Mouse (Mus musculus): ENCODE results near the gene Fem1a.
A peak's percentile ranks its signal among the peaks of the same experiment; 100 is the strongest.

The Fem1a gene

GRCm38 (mm10) chr17:56278340-56278739 lies 21.7 kb downstream of the Fem1a start:
- no peak for DNase-seq (ENCODE audit: low spot score in 2 of 2)

- no peak for DNase-seq (ENCODE audit: low spot score in 2 of 2)
These were observed 23.0 kb downstream of the Fem1a start for GRCm38 (mm10) chr17:56279481-56280155.

- no peak for DNase-seq (ENCODE audit: low spot score in 2 of 2)
These were observed 24.6 kb downstream of the Fem1a start for GRCm38 (mm10) chr17:56281193-56281592.

DNA sequence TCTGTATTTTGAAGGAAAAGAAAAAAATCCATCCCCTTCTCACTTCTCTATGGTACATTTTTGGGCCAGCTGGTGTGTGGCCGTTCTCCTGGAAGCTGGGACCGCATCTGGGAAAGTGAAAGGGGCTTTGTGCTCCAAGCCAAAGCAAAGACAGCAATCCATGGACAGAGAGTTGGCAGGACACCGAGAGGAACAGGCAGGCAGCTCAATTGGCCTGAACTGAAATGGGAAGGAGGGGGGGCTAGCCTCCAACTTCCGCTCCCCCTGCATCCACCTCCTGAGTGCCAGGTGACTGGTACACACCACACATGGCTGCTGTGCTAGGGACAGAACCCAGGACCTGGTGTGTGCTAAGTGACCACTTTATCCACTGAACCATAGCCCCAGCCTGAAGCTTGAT lies 26.2 kb downstream of the Fem1a start:
- no peak for DNase-seq (ENCODE audit: low spot score in 2 of 2)

DNA sequence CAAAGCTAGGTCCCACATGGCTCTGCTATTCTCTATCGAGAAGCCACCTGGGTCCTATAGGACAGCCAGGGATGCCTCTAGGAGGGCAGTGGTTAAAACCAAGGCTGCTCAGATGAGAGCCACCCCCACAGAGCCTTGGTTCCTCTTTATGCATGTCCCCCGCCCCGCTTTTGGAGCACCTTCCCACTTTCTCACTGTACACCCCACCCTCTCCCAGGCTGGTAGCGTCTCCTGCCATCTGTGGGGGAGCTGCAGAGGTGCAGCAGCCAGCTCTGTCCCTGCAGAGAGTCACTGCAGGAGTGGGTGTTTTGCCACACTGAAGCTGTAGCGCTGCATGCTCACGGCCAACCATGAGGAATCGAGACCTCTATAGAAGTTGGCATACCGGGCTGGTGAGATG lies 26.7 kb downstream of the Fem1a start:
- DNase-seq (ENCODE audit: low spot score in 2 of 2) = peak in 1 of 2 experiments; percentile 66

- DNase-seq (ENCODE audit: low spot score in 2 of 2) = no peak
These were observed 29.4 kb downstream of the Fem1a start for GRCm38 (mm10) chr17:56285995-56286394.

DNA sequence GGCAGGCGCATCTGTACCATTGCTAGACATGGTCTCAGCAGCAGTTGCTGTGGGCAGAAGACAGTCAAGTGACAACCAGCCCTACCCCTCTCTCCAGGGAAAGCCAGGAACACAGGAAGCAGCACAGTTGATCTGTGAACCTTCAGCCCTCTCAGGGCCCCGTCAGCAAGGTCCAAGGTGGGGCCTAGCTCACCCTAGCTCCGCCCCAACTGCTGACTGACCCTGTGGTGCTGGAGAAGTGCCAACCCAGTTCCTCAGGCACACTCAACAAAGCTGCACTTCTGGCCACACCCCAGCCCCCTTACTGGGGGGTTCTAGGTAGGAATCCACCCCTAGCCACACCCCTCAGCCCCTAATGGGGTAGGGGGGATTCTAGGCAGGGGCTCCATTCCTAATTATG lies 31.2 kb downstream of the Fem1a start:
- DNase-seq (ENCODE audit: low spot score in 2 of 2) = no peak

GRCm38 (mm10) chr17:56288866-56289265 lies 32.3 kb downstream of the Fem1a start:
- DNase-seq (ENCODE audit: low spot score in 2 of 2) = no peak

DNA sequence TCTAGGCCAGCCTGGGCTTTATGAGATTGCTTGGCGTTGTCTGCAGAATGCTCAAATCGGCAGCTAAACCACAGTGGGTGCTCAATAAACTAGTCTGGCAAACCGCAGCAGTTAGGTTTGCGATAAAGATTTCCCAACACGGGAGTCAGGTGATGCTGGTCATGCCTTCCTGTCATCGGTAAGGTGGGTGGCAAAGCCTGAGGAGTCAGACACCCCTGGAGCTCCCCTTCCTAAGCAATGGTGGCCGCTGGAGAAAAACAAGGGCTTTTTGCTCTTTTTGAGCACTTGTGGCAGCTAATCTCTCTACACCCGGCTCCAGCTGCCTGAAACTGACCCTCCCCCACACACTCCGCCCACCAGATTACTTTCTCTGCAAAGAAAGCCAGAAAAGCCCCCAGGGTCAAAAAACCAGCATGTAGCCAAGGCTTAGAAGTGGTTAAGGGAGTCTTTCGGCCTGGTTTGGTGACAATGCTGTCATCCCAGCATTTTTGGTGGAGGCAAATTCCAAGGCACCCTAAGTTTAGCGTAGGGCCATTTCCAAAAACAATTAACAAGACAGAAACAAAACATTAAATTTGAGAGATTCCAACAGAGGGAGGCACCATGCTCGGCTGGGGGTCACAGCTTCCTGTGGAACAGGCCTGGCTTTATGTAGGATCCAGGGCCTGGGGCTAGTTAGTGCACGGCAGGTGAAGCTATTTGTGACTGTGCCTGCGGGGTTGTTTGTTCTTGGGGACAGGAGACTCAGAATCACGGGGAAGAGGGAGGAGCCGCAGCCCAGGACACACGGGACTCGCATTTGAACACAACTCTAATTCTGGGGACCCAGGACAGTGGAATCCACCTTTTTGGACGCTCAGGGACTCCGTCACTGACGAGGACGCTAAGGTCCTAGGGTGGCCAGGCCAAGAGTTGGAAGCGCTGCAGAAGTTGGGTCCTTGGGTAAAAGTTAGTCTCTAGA lies 33.0 kb downstream of the Fem1a start:
- DNase-seq (ENCODE audit: low spot score in 2 of 2) = no peak

DNA sequence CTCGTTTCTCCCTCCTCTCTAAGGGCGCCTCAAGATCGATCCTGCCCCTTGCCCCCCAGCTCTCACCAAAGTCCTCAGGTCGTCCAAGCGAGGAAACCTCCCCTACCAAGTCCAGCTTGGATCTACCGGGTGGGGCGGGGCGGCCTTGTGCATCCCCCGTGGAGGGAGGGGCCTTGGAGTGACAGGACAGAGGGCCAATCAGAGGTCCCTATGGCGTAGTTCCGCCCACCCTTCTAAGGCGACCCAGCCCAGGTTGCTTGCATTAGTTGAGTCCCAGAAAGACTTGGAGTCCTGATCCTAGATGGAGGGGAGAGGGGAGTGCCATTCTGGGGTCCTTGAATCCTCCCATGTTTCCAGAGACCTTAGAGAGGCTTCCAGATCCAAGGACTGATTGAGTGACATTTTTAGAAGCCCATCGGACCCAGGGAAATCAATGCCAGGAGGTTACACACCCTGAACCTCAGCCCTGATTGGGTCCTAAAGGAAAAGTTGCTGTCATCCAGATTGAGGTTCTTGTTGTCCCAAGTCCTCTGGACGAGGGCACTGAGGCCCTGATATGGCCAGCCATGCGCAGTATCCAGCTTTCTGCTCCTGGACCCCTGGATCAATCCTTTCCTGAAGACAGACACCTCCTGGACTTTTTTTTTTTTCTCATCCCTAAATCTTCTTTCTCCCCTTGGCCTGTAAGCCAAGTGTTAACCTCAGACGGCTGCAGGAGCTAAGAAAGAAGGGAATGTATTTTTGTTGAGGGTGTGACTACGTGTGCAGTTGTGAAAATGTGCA lies 34.0 kb downstream of the Fem1a start:
- DNase-seq (ENCODE audit: low spot score in 2 of 2) = peak in 1 of 2 experiments; percentile 64

DNA sequence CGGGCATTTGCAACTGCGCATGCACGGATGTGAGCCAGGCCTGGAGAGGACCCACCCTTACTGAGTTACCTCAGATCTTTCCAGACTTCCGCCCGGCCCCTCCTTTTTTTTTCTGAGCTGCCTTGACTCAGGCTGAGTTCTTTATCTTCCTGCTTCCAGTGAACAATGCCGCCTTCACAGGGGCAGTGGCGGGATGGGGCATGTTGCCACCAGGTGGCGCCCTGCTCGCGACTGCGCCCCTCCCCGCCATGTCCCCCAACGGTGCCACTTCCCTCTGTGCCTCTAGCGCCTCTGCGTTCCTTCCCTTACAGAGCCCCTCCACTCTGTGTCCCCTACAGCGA lies 34.5 kb downstream of the Fem1a start:
- DNase-seq (ENCODE audit: low spot score in 2 of 2) = peak in 1 of 2 experiments; percentile 59

DNA sequence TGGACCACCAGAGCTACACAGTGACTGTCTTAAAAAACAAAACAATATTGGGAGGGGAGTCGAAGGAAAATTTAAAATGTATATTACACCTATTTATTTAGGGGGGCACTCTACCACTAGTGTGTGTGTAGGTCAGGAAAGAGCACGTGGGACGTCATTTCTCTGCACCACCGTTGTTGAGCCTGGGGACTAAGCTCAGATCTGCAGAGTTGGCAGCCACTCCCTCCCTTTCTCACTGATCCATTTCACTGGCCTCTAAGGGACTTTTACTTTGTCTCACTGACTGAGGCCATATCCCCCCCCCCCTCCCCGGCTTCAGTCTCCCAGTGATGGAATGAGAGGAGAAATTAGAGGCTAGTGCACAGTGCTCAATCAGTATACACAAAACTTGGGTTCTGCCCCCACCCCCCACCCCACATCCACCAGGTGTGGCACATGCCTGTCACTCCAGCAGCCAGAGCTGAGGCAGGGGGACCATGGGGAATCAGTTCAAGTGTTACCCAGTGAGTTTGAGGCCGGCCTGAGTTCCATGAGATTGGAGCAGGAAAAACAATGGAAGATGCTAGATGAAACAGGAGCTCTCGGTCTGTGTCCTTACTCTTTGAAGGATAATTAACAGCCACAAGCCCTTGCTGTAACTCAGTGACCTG lies 35.3 kb downstream of the Fem1a start:
- DNase-seq (ENCODE audit: low spot score in 2 of 2) = no peak

- DNase-seq (ENCODE audit: low spot score in 2 of 2) = no peak
These were observed 36.1 kb downstream of the Fem1a start, which contains the start of gene Plin3 for GRCm38 (mm10) chr17:56292531-56293222. Gene Plin3 (minus strand): TSS chr17:56292873.

DNA sequence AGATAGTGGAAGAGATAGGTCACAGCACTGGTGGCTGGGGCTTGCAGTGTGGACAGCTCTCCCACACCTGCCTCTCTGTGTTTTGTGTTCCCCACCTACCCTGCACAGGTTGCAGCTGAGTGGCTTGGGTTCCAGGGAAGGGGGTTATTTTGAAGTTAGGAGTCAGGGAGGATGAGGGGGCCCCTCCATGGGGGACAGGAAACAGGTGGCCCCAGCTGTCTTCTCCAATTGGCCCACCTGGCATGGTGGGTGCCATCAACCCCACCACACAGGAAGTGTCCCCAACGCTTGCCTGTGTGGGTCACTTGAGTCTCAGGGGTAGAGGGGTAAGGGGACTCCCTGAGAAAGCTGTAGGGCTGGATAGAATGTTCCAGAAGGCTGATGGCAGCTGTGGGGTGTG lies 36.7 kb downstream of the Fem1a start:
- no peak for DNase-seq (ENCODE audit: low spot score in 2 of 2)

DNA sequence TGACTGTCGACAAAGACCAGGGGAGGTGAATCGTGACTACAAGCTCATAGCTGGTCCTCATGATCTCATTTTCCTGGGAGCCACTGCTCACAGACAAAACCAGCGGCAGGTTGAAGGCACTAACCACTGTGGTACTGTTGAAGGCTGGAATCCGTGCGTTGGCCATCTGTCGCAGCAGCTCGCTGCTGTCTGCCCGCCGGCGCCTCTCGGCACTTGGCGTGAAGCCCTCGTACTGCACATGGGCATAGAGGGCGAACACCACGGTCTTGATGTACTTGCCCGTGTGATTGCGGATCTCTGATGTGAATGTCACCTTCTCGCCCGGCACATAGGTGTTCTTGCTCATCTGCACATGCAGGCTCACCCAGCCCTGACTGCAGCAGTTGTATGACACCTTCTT lies 37.6 kb downstream of the Fem1a start:
- DNase-seq (ENCODE audit: low spot score in 2 of 2) = peak in 1 of 2 experiments; percentile 49

DNA sequence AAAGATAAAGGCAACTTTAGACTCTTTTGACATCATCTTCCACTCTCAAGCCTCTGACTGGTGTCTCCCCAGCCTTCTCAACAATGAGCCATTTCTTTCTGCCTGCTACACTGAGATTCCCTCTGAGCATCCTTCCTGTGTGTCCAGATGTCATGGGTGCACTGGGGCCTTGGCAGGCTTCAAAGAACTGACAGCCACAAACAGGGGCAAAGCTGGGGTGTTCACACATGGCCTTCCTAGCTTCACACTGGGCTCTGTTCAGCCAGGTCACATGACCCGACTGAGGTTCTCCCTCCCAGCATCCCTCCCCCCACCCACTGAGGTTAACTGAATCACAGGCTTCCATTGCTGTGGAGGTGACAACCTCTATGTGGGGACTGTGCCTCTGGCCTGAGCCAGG lies 39.6 kb downstream of the Fem1a start:
- no peak for DNase-seq (ENCODE audit: low spot score in 2 of 2)

- DNase-seq (ENCODE audit: low spot score in 2 of 2) = no peak
These were observed 41.6 kb downstream of the Fem1a start for GRCm38 (mm10) chr17:56298238-56298637.

GRCm38 (mm10) chr17:56300186-56300585 lies 43.6 kb downstream of the Fem1a start, which contains the start of gene Arrdc5:
Gene Arrdc5 (minus strand): TSS chr17:56300286.
- no peak for DNase-seq (ENCODE audit: low spot score in 2 of 2)

- no peak for DNase-seq (ENCODE audit: low spot score in 2 of 2)
These were observed 45.9 kb downstream of the Fem1a start for GRCm38 (mm10) chr17:56302363-56302996.

DNA sequence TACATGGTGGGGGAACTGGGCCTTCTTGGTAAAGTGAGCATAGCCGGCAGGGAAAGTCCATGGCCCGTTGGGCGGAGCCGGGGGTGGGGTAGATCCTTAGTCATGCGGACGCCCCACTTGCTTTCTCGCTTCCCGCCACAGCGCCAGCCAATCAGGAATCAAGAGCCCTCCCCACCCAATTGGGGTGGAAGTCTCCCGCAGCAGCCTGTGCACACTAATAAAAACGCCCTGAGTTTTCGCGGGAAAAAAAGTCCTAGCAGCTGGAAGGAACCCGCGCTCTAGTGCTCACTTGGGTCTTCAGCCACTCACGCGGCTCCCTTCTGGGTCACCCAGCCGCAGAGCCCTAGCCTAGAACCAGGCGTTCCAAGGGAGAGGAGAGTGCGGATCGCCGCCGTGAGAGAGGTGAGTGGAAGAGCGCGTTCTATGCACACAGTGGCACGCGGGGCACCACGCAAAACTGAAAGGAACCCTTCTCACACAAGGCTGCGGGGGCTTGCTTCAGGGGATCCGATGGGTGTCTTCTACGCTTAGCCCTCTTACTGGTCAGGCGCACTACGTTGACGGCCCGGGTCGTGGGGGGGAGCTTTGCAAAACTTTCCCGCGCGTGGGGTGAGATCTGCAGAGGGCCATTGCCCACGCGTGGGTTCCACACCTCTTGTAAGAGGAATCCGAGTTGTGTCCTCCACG lies 46.7 kb downstream of the Fem1a start, which contains the start of gene Uhrf1:
Gene Uhrf1 (plus strand): TSS at position 162 of the 687 bp plus-strand sequence.
- no peak for DNase-seq (ENCODE audit: low spot score in 2 of 2)

Data from frontal cortex, postnatal 36 days (tissue).